Mouse (Mus musculus) retina, postnatal 1 day (tissue): Measurements from ENCODE around the gene Hdhd5.

Source experiments
- DNase-seq: peaks from one replicate; pipeline ENCODE4 v3.0.0-alpha.2; 2012

Gene Hdhd5

GRCm38 (mm10) chr6:120531020-120531965, at the start of gene Hdhd5:
Gene Hdhd5, minus strand, starts transcription at chr6:120531319.
- peak; percentile 96 for DNase-seq

- DNase-seq = peak; percentile 85
These were observed 49.5 kb upstream of the Hdhd5 start for GRCm38 (mm10) chr6:120580713-120581015.

GRCm38 (mm10) chr6:120579831-120580712, 49.0 kb upstream of the Hdhd5 start:
- peak; percentile 97 for DNase-seq

GRCm38 (mm10) chr6:120579110-120579830, 48.2 kb upstream of the Hdhd5 start:
- no peak for DNase-seq

- no peak for DNase-seq
These were observed 47.4 kb upstream of the Hdhd5 start for GRCm38 (mm10) chr6:120578471-120578870.

GRCm38 (mm10) chr6:120572372-120572771, 41.3 kb upstream of the Hdhd5 start:
- no peak for DNase-seq

- DNase-seq = no peak
These were observed 37.1 kb upstream of the Hdhd5 start for GRCm38 (mm10) chr6:120568257-120568656.

- peak; percentile 37 for DNase-seq
These were observed 36.1 kb upstream of the Hdhd5 start for GRCm38 (mm10) chr6:120566911-120567909.

GRCm38 (mm10) chr6:120556641-120557040, 25.5 kb upstream of the Hdhd5 start:
- no peak for DNase-seq

- DNase-seq = no peak
These were observed 25.0 kb upstream of the Hdhd5 start for GRCm38 (mm10) chr6:120555983-120556567.

GRCm38 (mm10) chr6:120555152-120555551, 24.0 kb upstream of the Hdhd5 start:
- no peak for DNase-seq

- DNase-seq = peak; percentile 84
These were observed 19.1 kb upstream of the Hdhd5 start for GRCm38 (mm10) chr6:120550173-120550572.

- no peak for DNase-seq
These were observed 17.5 kb upstream of the Hdhd5 start for GRCm38 (mm10) chr6:120548581-120548980.

GRCm38 (mm10) chr6:120546973-120547372, 15.9 kb upstream of the Hdhd5 start:
- DNase-seq = no peak

GRCm38 (mm10) chr6:120546292-120546691, 15.2 kb upstream of the Hdhd5 start:
- no peak for DNase-seq

- DNase-seq = no peak
These were observed 10.9 kb upstream of the Hdhd5 start for GRCm38 (mm10) chr6:120542061-120542460.

- DNase-seq = no peak
These were observed 10.3 kb upstream of the Hdhd5 start for GRCm38 (mm10) chr6:120541386-120541785.

GRCm38 (mm10) chr6:120539781-120540231, 8.7 kb upstream of the Hdhd5 start:
- peak; percentile 45 for DNase-seq

GRCm38 (mm10) chr6:120539132-120539759, 8.1 kb upstream of the Hdhd5 start:
- DNase-seq = peak; percentile 93

GRCm38 (mm10) chr6:120536337-120536736, 5.2 kb upstream of the Hdhd5 start:
- DNase-seq = no peak

GRCm38 (mm10) chr6:120532594-120532993, 1.5 kb upstream of the Hdhd5 start:
- DNase-seq = no peak
